Mouse (Mus musculus) liver, adult 2 months (tissue): Measurements from ENCODE around the gene Ccdc130. TPM values are rescaled to one million over a fixed set of nuclear protein-coding genes. Genes with fewer than 3 reads are reported as not detected.
A peak's percentile ranks its signal among the peaks of the same experiment; 100 is the strongest.

Experiments used
- DNase-seq: peaks from one replicate; pipeline ENCODE4 v3.0.0-alpha.2; 2011; ENCODE audit warnings: low read depth, low spot score; ENCODE audit errors: extremely low read depth
- H3K27ac ChIP-seq: fragments of 200-500 bp; replicated peaks from 2 replicates; pipeline ENCODE4 v1.5.1; 2012; ENCODE audit warnings: low read depth, mild to moderate bottlenecking, control low read depth, inconsistent platforms, low read length; ENCODE audit not compliant: insufficient read depth
- H3K27me3 ChIP-seq: fragments of 200-500 bp; 2 replicates; pipeline ENCODE4 v1.6.1; 2012; ENCODE audit warnings: mild to moderate bottlenecking, moderate library complexity, low read length, inconsistent platforms; ENCODE audit not compliant: control insufficient read depth, insufficient read depth
- H3K36me3 ChIP-seq: fragments of 200-500 bp; 2 replicates; pipeline ENCODE4 v1.6.1; 2012; ENCODE audit warnings: low read length, inconsistent platforms; ENCODE audit not compliant: control insufficient read depth, insufficient read depth
- H3K4me1 ChIP-seq: fragments of 200-500 bp; 2 replicates; pipeline ENCODE4 v1.6.1; 2011; ENCODE audit warnings: low read length; ENCODE audit not compliant: control insufficient read depth, insufficient read depth
- H3K4me3 ChIP-seq: fragments of 200-500 bp; 2 replicates; pipeline ENCODE4 v1.5.1; 2011; ENCODE audit warnings: low read depth, mild to moderate bottlenecking, control low read depth, low read length, moderate library complexity; ENCODE audit not compliant: insufficient read depth
- H3K79me2 ChIP-seq: fragments of 200-500 bp; 2 replicates; pipeline ENCODE4 v1.6.1; 2012; ENCODE audit warnings: inconsistent platforms, mild to moderate bottlenecking, low read length, moderate library complexity; ENCODE audit not compliant: control insufficient read depth, insufficient read depth
- H3K9ac ChIP-seq: fragments of 200-500 bp; 2 replicates; pipeline ENCODE4 v1.6.1; 2012; ENCODE audit warnings: low read depth, mild to moderate bottlenecking, control low read depth, inconsistent platforms, low read length
- CTCF ChIP-seq: fragments of 200-500 bp; IDR thresholded peaks from 2 replicates; pipeline ENCODE4 v1.5.1; 2011; ENCODE audit warnings: low read depth, low read length, control low read depth
- POLR2A ChIP-seq: fragments of 200-500 bp; IDR thresholded peaks from 2 replicates; pipeline ENCODE4 v1.6.1; 2011; ENCODE audit warnings: low read length, control low read depth; ENCODE audit not compliant: insufficient read depth; ENCODE audit errors: extremely low read depth
- WGBS: fragments of 180-500 bp; shearing (Covaris S2); methylation state at CpG from one replicate; pipeline ENCODE4 v1.1.7; 2018; 5-methylcytosine and 5-hydroxymethylcytosine counted together
- polyA plus RNA-seq: library from polyadenylated mRNA; depleted of rRNA; stranded (reverse); fragments of >200 nt; gene quantifications from 2 replicates; pipeline ENCODE4 v1.2.3, GENCODE M21; 2012
- total RNA-seq: library from RNA; depleted of rRNA; stranded (reverse); fragments of >200 nt; gene quantifications from 2 replicates; pipeline ENCODE4 v1.2.3, GENCODE M21; 2014

The Ccdc130 gene
- total and polyA plus RNA-seq, 2 experiments, result 2.3 to 8.7 TPM

GRCm38 (mm10) chr8:84236410-84236997 is 33.7 kb downstream of the Ccdc130 start:
- Histone ChIP-seq H3K4me1 (peaks cover 10% of the 10 kb centered on the region), H3K4me3 (peak overlapping the region; percentile 73), H3K27ac (peak overlapping the region; percentile 36; the same call in 1 of the 2 replicates), H3K79me2 (no peaks in the 10 kb centered on the region; the same call in 1 of the 2 replicates), H3K9ac (peak overlapping the region; percentile 83), H3K36me3 (no peaks in the 10 kb centered on the region; the same call in 1 of the 2 replicates), H3K27me3 (no peaks in the 10 kb centered on the region)
- no peak for TF ChIP-seq POLR2A
- no peak for TF ChIP-seq CTCF
- WGBS, result 1% methylated on average over 28 of the region's 30 CpGs
- no peak for DNase-seq

DNA sequence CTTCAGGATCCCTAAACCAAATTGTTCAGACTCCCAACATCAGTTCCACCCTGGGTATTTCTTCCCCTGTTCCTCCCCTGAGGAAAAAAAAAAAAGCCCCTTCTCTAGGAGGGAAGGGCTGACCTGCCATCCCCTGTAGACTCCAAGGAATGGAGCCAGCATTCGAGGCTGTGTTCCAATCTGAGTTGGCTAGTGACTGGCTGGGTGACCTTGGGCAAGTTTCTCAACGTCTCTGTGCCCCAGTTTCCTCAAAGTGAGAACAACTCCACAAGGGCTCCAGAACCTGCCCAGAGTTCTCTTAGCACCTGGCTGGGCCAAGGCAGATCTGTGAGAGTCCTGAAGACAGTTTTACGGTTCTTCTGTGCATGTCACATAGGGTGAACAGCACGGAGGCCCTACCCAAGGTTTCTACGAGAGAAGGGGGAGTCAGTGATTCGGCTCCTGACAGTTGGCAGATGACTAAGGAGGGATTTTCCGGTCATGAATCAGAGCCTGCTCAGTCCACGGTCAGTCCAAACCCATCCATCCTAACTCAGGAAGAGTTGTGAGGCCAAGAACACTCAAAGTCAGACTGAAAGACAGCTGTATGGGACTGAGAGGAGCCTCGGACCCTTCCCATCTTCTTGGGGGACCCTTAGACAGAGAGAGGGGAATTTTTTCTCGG is 34.3 kb downstream of the Ccdc130 start:
- 7% methylated on average over 10 of the region's 10 CpGs for WGBS
- no peaks in the 10 kb centered on the region; the same call in 1 of the 2 replicates for H3K79me2 ChIP-seq
- 0 out of 2 replicates have a peak overlapping the region, but pooled peaks have one; percentile 3 for H3K27ac ChIP-seq
- H3K9ac ChIP-seq, result peak overlapping the region; percentile 83
- peak overlapping the region; percentile 73 for H3K4me3 ChIP-seq
- no peaks in the 10 kb centered on the region; the same call in 1 of the 2 replicates for H3K36me3 ChIP-seq
- peak; percentile 44 for DNase-seq
- no peaks in the 10 kb centered on the region for H3K27me3 ChIP-seq
- TF ChIP-seq POLR2A, result no peak
- TF ChIP-seq CTCF, result no peak
- H3K4me1 ChIP-seq, result peaks cover 10% of the 10 kb centered on the region

- 88% methylated on average over 2 of the region's 2 CpGs for WGBS
- no peaks in the 10 kb centered on the region; the same call in 1 of the 2 replicates for H3K79me2 ChIP-seq
- peaks cover 10% of the 10 kb centered on the region for H3K4me1 ChIP-seq
- TF ChIP-seq POLR2A (no peak), CTCF (no peak)
- DNase-seq, result no peak
- H3K36me3 ChIP-seq, result peaks cover 10% of the 10 kb centered on the region
- no peak overlapping the region for H3K4me3 ChIP-seq
- H3K27me3 ChIP-seq, result no peaks in the 10 kb centered on the region
- no peak overlapping the region for H3K9ac ChIP-seq
- H3K27ac ChIP-seq, result no peak overlapping the region
Observed at GRCm38 (mm10) chr8:84233055-84233454, 37.1 kb downstream of the Ccdc130 start.

GRCm38 (mm10) chr8:84230735-84231134 is 39.4 kb downstream of the Ccdc130 start:
- Histone ChIP-seq H3K9ac (no peak overlapping the region), H3K4me3 (no peak overlapping the region), H3K36me3 (peaks cover 19% of the 10 kb centered on the region), H3K27me3 (no peaks in the 10 kb centered on the region), H3K79me2 (no peaks in the 10 kb centered on the region; the same call in 1 of the 2 replicates), H3K27ac (no peak overlapping the region), H3K4me1 (peaks cover 4% of the 10 kb centered on the region; the same call in 1 of the 2 replicates)
- TF ChIP-seq CTCF (no peak), POLR2A (no peak)
- 85% methylated on average over 17 of the region's 17 CpGs for WGBS
- no peak for DNase-seq

DNA sequence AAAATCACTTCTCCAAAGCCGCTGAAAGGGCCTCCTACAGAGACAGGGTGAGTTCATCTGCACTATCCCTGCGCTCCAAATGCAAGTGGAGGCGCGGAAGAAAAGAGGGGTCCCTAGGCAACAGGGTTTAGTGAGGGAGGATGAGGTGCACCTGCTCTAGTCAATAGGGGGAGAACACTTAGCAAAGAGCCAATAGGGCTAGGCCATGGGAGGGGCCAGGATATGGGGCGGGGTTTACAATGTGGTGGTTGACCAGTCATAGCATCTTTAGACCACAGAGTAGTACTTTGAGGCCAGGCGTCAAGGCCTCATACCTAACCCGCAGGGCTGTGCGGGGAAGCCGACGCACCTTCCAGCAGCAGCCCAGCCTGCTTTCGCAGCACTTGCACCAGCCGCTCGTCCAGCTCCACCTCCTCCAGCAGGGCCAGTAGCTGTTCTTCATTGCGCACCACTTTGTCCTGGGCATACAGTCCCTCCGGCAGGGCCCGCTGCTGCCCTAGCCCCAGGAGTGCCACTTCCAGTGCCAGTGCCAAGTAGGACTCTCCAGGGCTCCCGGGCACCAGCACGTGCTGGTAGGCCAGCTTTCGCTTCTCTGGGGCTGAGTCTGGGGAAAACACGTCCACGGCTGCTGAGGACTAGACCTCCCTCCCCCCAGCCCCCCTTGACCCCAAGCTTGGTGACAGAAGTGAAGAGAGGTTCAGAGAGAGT is 46.7 kb downstream of the Ccdc130 start:
- 94% methylated on average over 21 of the region's 21 CpGs for WGBS
- Histone ChIP-seq H3K79me2 (no peaks in the 10 kb centered on the region), H3K27ac (no peak overlapping the region), H3K4me3 (no peak overlapping the region), H3K36me3 (peaks cover 27% of the 10 kb centered on the region), H3K9ac (no peak overlapping the region), H3K27me3 (no peaks in the 10 kb centered on the region), H3K4me1 (no peaks in the 10 kb centered on the region)
- DNase-seq, result no peak
- TF ChIP-seq CTCF (no peak), POLR2A (no peak)
